8 mouse cellular contexts compared by ENCODE assay signal in genomic region chr1:189920701-189921567, GRCm38 (mm10). TPM values are rescaled to one million over a fixed set of nuclear protein-coding genes. Genes with fewer than 3 reads are reported as not detected.
DNase-seq lines count a peak whose midpoint lies in the region; ATAC-seq and TF ChIP-seq lines count a peak whose summit lies in the region.

No protein-coding gene starts in this region.

- peak overlapping the region; percentile 80 to 99 for H3K27ac ChIP-seq in heart, embryonic 14.5 days (replicated peaks in 1 of 2; ENCODE audit: control insufficient read depth in 1 of 2, insufficient read depth in 1 of 2, low read depth in 2 of 2, low read length in 2 of 2)
- H3K27ac ChIP-seq in embryonic facial prominence, embryonic 14.5 days (replicated peaks; ENCODE audit: low read depth, low read length): no peak overlapping the region
- H3K27ac ChIP-seq in kidney, embryonic 16.5 days (ENCODE audit: low read length): peak overlapping the region; percentile 80
- no peak overlapping the region for H3K27ac ChIP-seq in midbrain, postnatal 0 days (ENCODE audit: low read depth, low read length)

- no peak for TF ChIP-seq CTCF in midbrain, postnatal 0 days (IDR thresholded peaks at IDR 0.05)

- 19% methylated on average over 28 of the region's 28 CpGs for WGBS in heart, embryonic 14.5 days
- WGBS in embryonic facial prominence, embryonic 14.5 days: 40% methylated on average over 28 of the region's 28 CpGs
- WGBS in kidney, embryonic 16.5 days: 17% methylated on average over 28 of the region's 28 CpGs
- 49% methylated on average over 28 of the region's 28 CpGs for WGBS in midbrain, postnatal 0 days

- peak overlapping the region; percentile 75 to 76 for H3K4me3 ChIP-seq in heart, embryonic 14.5 days (ENCODE audit: control insufficient read depth in 1 of 2, insufficient read depth in 1 of 2, low read depth in 1 of 2, low read length in 2 of 2)
- H3K4me3 ChIP-seq in embryonic facial prominence, embryonic 14.5 days (ENCODE audit: low read depth, low read length): peak overlapping the region; percentile 85
- H3K4me3 ChIP-seq in kidney, embryonic 16.5 days (ENCODE audit: low read length): peak overlapping the region; percentile 86
- peak overlapping the region; percentile 63 for H3K4me3 ChIP-seq in midbrain, postnatal 0 days (ENCODE audit: low read depth, low read length)

- ATAC-seq in heart, embryonic 14.5 days (ENCODE audit: insufficient number of reproducible peaks, insufficient read depth, low FRiP score, low read depth): no peak
- no peak for ATAC-seq in embryonic facial prominence, embryonic 14.5 days (ENCODE audit: low read depth)
- peak; percentile 28; the same call in 1 of the 2 replicates for ATAC-seq in kidney, embryonic 16.5 days (ENCODE audit: low FRiP score, low TSS enrichment)
- no peak for ATAC-seq in midbrain, postnatal 0 days (ENCODE audit: low FRiP score)

- peak overlapping the region; percentile 80 for H3K4me2 ChIP-seq in heart, embryonic 14.5 days (ENCODE audit: low read length)
- H3K4me2 ChIP-seq in embryonic facial prominence, embryonic 14.5 days (ENCODE audit: low read depth, low read length): peak overlapping the region; percentile 73
- H3K4me2 ChIP-seq in kidney, embryonic 16.5 days (replicated peaks; ENCODE audit: low read depth, low read length): peak overlapping the region; percentile 96
- H3K4me2 ChIP-seq in midbrain, postnatal 0 days (ENCODE audit: low read depth, low read length, poor library complexity, severe bottlenecking): peak overlapping the region; percentile 94

- DNase-seq in heart, postnatal 25 days (ENCODE audit: low spot score): no peak
- peak; percentile 30 for DNase-seq in NIH3T3 (ENCODE audit: low read depth)
- peak; percentile 65 for DNase-seq in embryonic facial prominence, embryonic 14.5 days (ENCODE audit: low spot score)
- DNase-seq in midbrain, postnatal 0 days (ENCODE audit: low spot score): no peak
- DNase-seq in ovary, postnatal 14 days (ENCODE audit: low spot score): no peak
- DNase-seq in urinary bladder, postnatal 14 days (ENCODE audit: low spot score): no peak

- intact Hi-C loops in heart, postnatal 25 days (cut with DNase I): no loop called here

- H3K36me3 ChIP-seq in heart, embryonic 14.5 days (ENCODE audit: control insufficient read depth, insufficient read depth, low read length): no peaks in the 10 kb centered on the region
- H3K36me3 ChIP-seq in embryonic facial prominence, embryonic 14.5 days (ENCODE audit: control insufficient read depth, insufficient read depth, low read length): no peaks in the 10 kb centered on the region
- H3K36me3 ChIP-seq in kidney, embryonic 16.5 days (ENCODE audit: insufficient read depth, low read length): no peaks in the 10 kb centered on the region
- no peaks in the 10 kb centered on the region for H3K36me3 ChIP-seq in midbrain, postnatal 0 days (ENCODE audit: insufficient read depth, low read length)

- H3K9ac ChIP-seq in heart, embryonic 14.5 days (ENCODE audit: low read length): peak overlapping the region; percentile 92
- peak overlapping the region; percentile 86 for H3K9ac ChIP-seq in embryonic facial prominence, embryonic 14.5 days (ENCODE audit: low read depth, low read length)
- peak overlapping the region; percentile 90 for H3K9ac ChIP-seq in kidney, embryonic 16.5 days (replicated peaks; ENCODE audit: low read length)
- H3K9ac ChIP-seq in midbrain, postnatal 0 days (replicated peaks; ENCODE audit: low read length, poor library complexity, severe bottlenecking): peak overlapping the region; percentile 77

- peaks cover 34 to 76% of the 10 kb centered on the region in 2 experiments for H3K4me1 ChIP-seq in heart, embryonic 14.5 days (ENCODE audit: control insufficient read depth in 2 of 2, insufficient read depth in 2 of 2, low read length in 2 of 2)
- peaks cover 17% of the 10 kb centered on the region for H3K4me1 ChIP-seq in embryonic facial prominence, embryonic 14.5 days (ENCODE audit: control insufficient read depth, insufficient read depth, low read length)
- peaks cover 25% of the 10 kb centered on the region for H3K4me1 ChIP-seq in kidney, embryonic 16.5 days (ENCODE audit: insufficient read depth, low read length)
- H3K4me1 ChIP-seq in midbrain, postnatal 0 days (ENCODE audit: insufficient read depth, low read length): peaks cover 14% of the 10 kb centered on the region; the same call in 1 of the 2 replicates

- no peaks in the 10 kb centered on the region for H3K9me3 ChIP-seq in heart, embryonic 14.5 days (ENCODE audit: control insufficient read depth, low read length)
- no peaks in the 10 kb centered on the region for H3K9me3 ChIP-seq in embryonic facial prominence, embryonic 14.5 days (ENCODE audit: control insufficient read depth, low read length)
- no peaks in the 10 kb centered on the region for H3K9me3 ChIP-seq in kidney, embryonic 16.5 days (ENCODE audit: low read length)
- H3K9me3 ChIP-seq in midbrain, postnatal 0 days (ENCODE audit: low read length): no peaks in the 10 kb centered on the region

- H3K27me3 ChIP-seq in heart, embryonic 14.5 days (ENCODE audit: control insufficient read depth, insufficient read depth, low read length): no peaks in the 10 kb centered on the region
- no peaks in the 10 kb centered on the region for H3K27me3 ChIP-seq in embryonic facial prominence, embryonic 14.5 days (replicated peaks; ENCODE audit: control insufficient read depth, insufficient read depth, low read length)
- H3K27me3 ChIP-seq in kidney, embryonic 16.5 days (ENCODE audit: insufficient read depth, low read length): no peaks in the 10 kb centered on the region
- no peaks in the 10 kb centered on the region for H3K27me3 ChIP-seq in midbrain, postnatal 0 days (ENCODE audit: insufficient read depth, low read length)

RNA-seq across cellular contexts. Expression of gene Smyd2, which starts 1.2 kb away (rescaled TPM):
- 227 and 246 TPM in 2 replicates for polyA plus RNA-seq in heart, embryonic 14.5 days (2014; fragmentation: Nextera tagmentation; extraction: Ambion mirVana)
- total RNA-seq in heart, postnatal 25 days (2021): 100 to 1,000 TPM; 105 to 109 TPM
- 97.4 and 104 TPM in 2 replicates for polyA plus RNA-seq in embryonic facial prominence, embryonic 14.5 days (2014; fragmentation: Nextera tagmentation; extraction: Ambion mirVana)
- 87.6 and 89.7 TPM in 2 replicates for polyA plus RNA-seq in kidney, embryonic 16.5 days (2015; fragmentation: Nextera tagmentation; extraction: Ambion mirVana)
- total RNA-seq in midbrain, postnatal 0 days (2014; rRNA removed): 62.3 and 66.3 TPM in 2 replicates
- 88.7 and 91.9 TPM in 2 replicates for polyA plus RNA-seq in midbrain, postnatal 0 days (2015; fragmentation: Nextera tagmentation; extraction: Ambion mirVana)

Comparison
In these comparisons a context has a peak if more than half of its experiments do, and no peak if none do; other contexts are left out.
1. H3K27ac ChIP-seq: peak in heart, embryonic 14.5 days (2 of 2) and kidney, embryonic 16.5 days (single experiment); none in embryonic facial prominence, embryonic 14.5 days (single experiment) and midbrain, postnatal 0 days (single experiment).
2. DNase-seq: peak in NIH3T3 (single experiment) and embryonic facial prominence, embryonic 14.5 days (single experiment); none in heart, postnatal 25 days (single experiment), midbrain, postnatal 0 days (single experiment), ovary, postnatal 14 days (single experiment) and urinary bladder, postnatal 14 days (single experiment).
3. Peak in every context shown above with its lines, with median percentiles within 50 percentile points of each other: H3K4me2 ChIP-seq, H3K4me3 ChIP-seq and H3K9ac ChIP-seq.